18 mouse cellular contexts compared by ENCODE assay signal in genomic region chr8:127572493-127572892, GRCm38 (mm10).
"Had no signal": no experiment of that assay in that cellular context is flagged by ENCODE, and none has a peak within 500 bp of the region (broad histone marks: within the 10 kb centered on the region; RNA-seq: fewer than 3 reads in every experiment).

No protein-coding gene starts in this region.

- DNase-seq: kidney, adult 9 months; kidney, postnatal 14 days; kidney, postnatal 4 days; layer of hippocampus, postnatal 36 days; liver, embryonic 13.5 days; lung, adult 2 months; lung, postnatal 14 days; lung, postnatal 4 days; retina, postnatal 1 day; right cerebral cortex, postnatal 25 days; spleen, adult 18-20 months; thymus, postnatal 25 days had no signal

- H3K9ac ChIP-seq: liver, embryonic 13.5 days; midbrain, embryonic 15.5 days; neural tube, embryonic 13.5 days; stomach, embryonic 15.5 days had no signal

- H3K36me3 ChIP-seq: liver, embryonic 13.5 days; midbrain, embryonic 15.5 days; neural tube, embryonic 13.5 days; stomach, embryonic 15.5 days had no signal

- H3K27me3 ChIP-seq: liver, embryonic 13.5 days; midbrain, embryonic 15.5 days; neural tube, embryonic 13.5 days; stomach, embryonic 15.5 days had no signal

- H3K4me1 ChIP-seq: liver, embryonic 13.5 days; midbrain, embryonic 15.5 days; neural tube, embryonic 13.5 days; stomach, embryonic 15.5 days had no signal

- H3K9me3 ChIP-seq: liver, embryonic 13.5 days; midbrain, embryonic 15.5 days; neural tube, embryonic 13.5 days; stomach, embryonic 15.5 days had no signal

- H3K4me2 ChIP-seq: liver, embryonic 13.5 days; midbrain, embryonic 11.5 days; midbrain, embryonic 15.5 days; neural tube, embryonic 13.5 days; stomach, embryonic 15.5 days had no signal

- ATAC-seq: midbrain, embryonic 15.5 days had no signal

- H3K27ac ChIP-seq: left cerebral cortex, adult 2 months; liver, embryonic 13.5 days; midbrain, embryonic 15.5 days; neural tube, embryonic 13.5 days; stomach, embryonic 15.5 days had no signal

- H3K4me3 ChIP-seq: left cerebral cortex, adult 2 months; liver, embryonic 13.5 days; midbrain, embryonic 15.5 days; myocyte; neural tube, embryonic 13.5 days; stomach, embryonic 15.5 days had no signal
